Mouse (Mus musculus) layer of hippocampus, adult 8-10 months (tissue): Measurements from ENCODE around the gene Aldh1a3. TPM values are rescaled to one million over a fixed set of nuclear protein-coding genes. Genes with fewer than 3 reads are reported as not detected.

ENCODE experiments used
- DNase-seq, 2 experiments: peaks; one replicate each; pipeline ENCODE4 v3.0.0; 2022; ENCODE audit warnings: low spot score in 2 of 2
- total RNA-seq, 4 experiments: library from RNA; stranded (reverse); gene quantifications; 2 replicates each; pipeline ENCODE4 v1.2.4; 2022

Aldh1a3 gene
- 1 to 10 TPM in 2 of 4 experiments, under 1 TPM in 2; 0.50 to 1.6 (median 1.0) TPM for total RNA-seq

GRCm38 (mm10) chr7:66427437-66428161 lies at the start of gene Aldh1a3:
TSS of gene Aldh1a3 (minus strand) at chr7:66427517.
- DNase-seq, result no peak

GRCm38 (mm10) chr7:66476289-66476688 lies 49.0 kb upstream of the Aldh1a3 start:
- DNase-seq, result no peak

- no peak for DNase-seq
These were observed 44.4 kb upstream of the Aldh1a3 start for GRCm38 (mm10) chr7:66471641-66472216.

GRCm38 (mm10) chr7:66466641-66467040 lies 39.3 kb upstream of the Aldh1a3 start:
- DNase-seq, result no peak

GRCm38 (mm10) chr7:66465241-66465640 lies 37.9 kb upstream of the Aldh1a3 start:
- peak in 1 of 2 experiments; percentile 13 for DNase-seq

- no peak for DNase-seq
These were observed 35.8 kb upstream of the Aldh1a3 start for GRCm38 (mm10) chr7:66463081-66463480.

- no peak for DNase-seq
These were observed 24.4 kb upstream of the Aldh1a3 start for GRCm38 (mm10) chr7:66451622-66452295.

GRCm38 (mm10) chr7:66449971-66450752 lies 22.8 kb upstream of the Aldh1a3 start:
- DNase-seq, result no peak

GRCm38 (mm10) chr7:66448786-66449540 lies 21.6 kb upstream of the Aldh1a3 start:
- no peak for DNase-seq

GRCm38 (mm10) chr7:66448304-66448703 lies 21.0 kb upstream of the Aldh1a3 start:
- DNase-seq, result no peak

GRCm38 (mm10) chr7:66446860-66447259 lies 19.5 kb upstream of the Aldh1a3 start:
- DNase-seq, result no peak

- no peak for DNase-seq
These were observed 18.0 kb upstream of the Aldh1a3 start for GRCm38 (mm10) chr7:66445117-66445905.

- DNase-seq, result no peak
These were observed 17.4 kb upstream of the Aldh1a3 start for GRCm38 (mm10) chr7:66444706-66445105.

GRCm38 (mm10) chr7:66442501-66443369 lies 15.4 kb upstream of the Aldh1a3 start:
- no peak for DNase-seq

GRCm38 (mm10) chr7:66438787-66439669 lies 11.7 kb upstream of the Aldh1a3 start:
- no peak for DNase-seq

GRCm38 (mm10) chr7:66434453-66434935 lies 7.2 kb upstream of the Aldh1a3 start:
- peak; percentile 23 to 77 for DNase-seq

GRCm38 (mm10) chr7:66427053-66427436 lies 272 bp downstream of the Aldh1a3 start:
- DNase-seq, result no peak

GRCm38 (mm10) chr7:66421903-66422302 lies 5.4 kb downstream of the Aldh1a3 start:
- DNase-seq, result no peak
